Mouse (Mus musculus) leukemia stem cell, adult 10-12 weeks (primary cell): ENCODE data around the gene Tmem182. TPM values are rescaled to one million over a fixed set of nuclear protein-coding genes. Genes with fewer than 3 reads are reported as not detected.

Experiments used
- polyA plus RNA-seq: library from polyadenylated mRNA; stranded (reverse); fragments of >175 nt; gene quantifications from 2 replicates; pipeline ENCODE4 v1.2.3, GENCODE M21; 2012; ENCODE audit warnings: low replicate concordance

Tmem182 gene
- not detected in 2 replicates for polyA plus RNA-seq

GRCm38 (mm10) chr1:40805351-40805750 is at the start of gene Tmem182:
Gene Tmem182 (plus strand): TSS chr1:40805601.

GRCm38 (mm10) chr1:40790324-40791141 is 14.9 kb upstream of the Tmem182 start, which contains the start of gene Mfsd9:
Gene Mfsd9 (minus strand): TSS chr1:40790687.

Other genes with a start within 250 kb of the Tmem182 start
- gene Slc9a4, start 225.5 kb upstream of the Tmem182 start, polyA plus RNA-seq = not detected in 2 replicates
- gene Slc9a2, start 125.0 kb upstream of the Tmem182 start, polyA plus RNA-seq = not detected in 2 replicates
- gene Mfsd9, start 14.9 kb upstream of the Tmem182 start, polyA plus RNA-seq = 1.4 and 1.5 TPM in 2 replicates